Mouse (Mus musculus) intestine, embryonic 14.5 days (tissue): ENCODE data around the gene Rufy4. TPM values are rescaled to one million over a fixed set of nuclear protein-coding genes. Genes with fewer than 3 reads are reported as not detected.

Source experiments
- ATAC-seq: fragments of 200-750 bp; cut with Nextera tagmentation; replicated peaks from 2 replicates; pipeline ENCODE4 v1.8.0; 2017; ENCODE audit warnings: low read depth, moderate number of reproducible peaks, moderate TSS enrichment, moderate library complexity; ENCODE audit not compliant: low FRiP score, low TSS enrichment
- DNase-seq: peaks from one replicate; pipeline ENCODE4 v3.0.0-alpha.2; 2018; ENCODE audit warnings: low spot score
- H3K27ac ChIP-seq: fragments of 300-500 bp; sonication (generic); 2 replicates; pipeline ENCODE4 v1.5.1; 2014; ENCODE audit warnings: low read depth, mild to moderate bottlenecking, control low read depth
- H3K27me3 ChIP-seq: fragments of 300-500 bp; sonication (generic); replicated peaks from 2 replicates; pipeline ENCODE4 v1.6.1; 2014; ENCODE audit warnings: low read length, control low read depth; ENCODE audit not compliant: control insufficient read depth, insufficient read depth
- H3K36me3 ChIP-seq: fragments of 300-500 bp; sonication (generic); 2 replicates; pipeline ENCODE4 v1.6.1; 2014; ENCODE audit warnings: low read length, control low read depth; ENCODE audit not compliant: control insufficient read depth, insufficient read depth
- H3K4me1 ChIP-seq: fragments of 300-500 bp; sonication (generic); replicated peaks from 2 replicates; pipeline ENCODE4 v1.6.1; 2014; ENCODE audit warnings: low read length, control low read depth, mixed read lengths; ENCODE audit not compliant: control insufficient read depth, insufficient read depth
- H3K4me2 ChIP-seq: fragments of 300-500 bp; sonication (generic); 2 replicates; pipeline ENCODE4 v1.6.1; 2014; ENCODE audit warnings: low read length
- H3K4me3 ChIP-seq: fragments of 300-500 bp; sonication (generic); 2 replicates; pipeline ENCODE4 v1.5.1; 2014; ENCODE audit warnings: low read depth, low read length, control low read depth, mixed read lengths
- H3K9ac ChIP-seq: fragments of 300-500 bp; sonication (generic); 2 replicates; pipeline ENCODE4 v1.6.1; 2014; ENCODE audit warnings: mild to moderate bottlenecking, low read length
- H3K9me3 ChIP-seq: fragments of 300-500 bp; sonication (generic); 2 replicates; pipeline ENCODE4 v1.6.1; 2016; ENCODE audit warnings: low read length, control low read depth; ENCODE audit not compliant: control insufficient read depth
- WGBS: fragments of 180-500 bp; shearing (Covaris S2); extraction: QIAGEN DNeasy Blood & Tissue Kit; methylation state at CpG from one replicate; pipeline ENCODE4 v1.1.7; 2014; 5-methylcytosine and 5-hydroxymethylcytosine counted together
- polyA plus RNA-seq: library from polyadenylated mRNA; unstranded; fragments of >200 nt; fragmentation: Nextera tagmentation; extraction: Ambion mirVana; gene quantifications from 2 replicates; pipeline ENCODE4 v1.2.1, GENCODE M21; 2014

The Rufy4 gene
- polyA plus RNA-seq, 1 experiment from 2014 or later: 0.42 TPM

DNA sequence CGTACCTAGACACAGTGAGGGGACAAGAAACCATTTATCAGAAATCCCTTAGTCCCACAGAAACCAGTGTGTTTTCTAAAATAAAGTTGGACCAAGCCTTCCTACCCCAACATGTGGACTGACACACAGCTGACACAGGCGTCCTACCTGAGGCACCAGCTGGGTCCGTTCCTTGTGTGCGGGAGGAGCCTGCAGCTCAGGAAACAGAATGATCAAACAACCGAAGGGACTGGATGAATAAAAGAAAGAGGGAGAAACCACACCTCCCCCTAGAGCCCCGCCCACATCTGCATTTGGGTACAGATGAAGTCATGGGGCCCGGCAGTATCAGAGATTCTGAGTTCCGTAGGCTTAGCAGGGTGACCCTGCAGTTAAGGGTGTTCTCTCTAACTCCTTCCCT is 69.1 kb downstream of the Rufy4 start, which contains the start of gene Cxcr1:
Cxcr1 (minus strand) TSS at position 187 of the 400 bp plus-strand sequence.
- ATAC-seq (no peak), DNase-seq (no peak)
- Histone ChIP-seq H3K36me3 (no peaks in the 10 kb centered on the region), H3K4me1 (0 out of 2 replicates have a peak, but pooled peaks cover 3% of the 10 kb centered on the region), H3K4me2 (no peak within 1 kb of the TSS), H3K27ac (no peak within 1 kb of the TSS), H3K27me3 (no peaks in the 10 kb centered on the region), H3K9ac (no peak within 1 kb of the TSS), H3K4me3 (no peak within 1 kb of the TSS), H3K9me3 (no peaks in the 10 kb centered on the region)
- 75% methylated on average over 8 of the region's 8 CpGs for WGBS

DNA sequence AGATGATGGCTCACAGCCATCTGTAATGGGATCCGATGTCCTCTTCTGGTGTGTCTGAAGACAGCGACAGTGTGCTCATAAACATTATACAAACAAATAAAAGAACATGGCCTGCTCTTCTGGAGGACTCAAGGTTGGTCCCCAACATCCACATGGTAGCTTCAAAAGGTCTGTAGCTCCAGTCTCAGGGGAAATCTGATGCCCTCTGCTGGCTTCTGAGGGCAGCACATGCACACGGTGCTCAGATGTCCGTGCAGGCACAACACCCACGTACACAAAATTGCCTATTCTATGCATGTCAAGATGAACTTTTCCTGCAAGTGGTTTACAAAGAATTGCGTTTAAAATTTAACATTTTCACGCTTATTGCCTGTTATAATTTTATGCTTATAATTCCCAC is 70.6 kb downstream of the Rufy4 start:
- Histone ChIP-seq H3K4me2 (no peak overlapping the region), H3K36me3 (no peaks in the 10 kb centered on the region), H3K27ac (no peak overlapping the region), H3K9ac (no peak overlapping the region), H3K4me1 (peaks cover 7% of the 10 kb centered on the region; the same call in 1 of the 2 replicates), H3K27me3 (no peaks in the 10 kb centered on the region), H3K9me3 (no peaks in the 10 kb centered on the region), H3K4me3 (no peak overlapping the region)
- ATAC-seq: no peak
- DNase-seq: no peak
- 52% methylated on average over 7 of the region's 7 CpGs for WGBS

DNA sequence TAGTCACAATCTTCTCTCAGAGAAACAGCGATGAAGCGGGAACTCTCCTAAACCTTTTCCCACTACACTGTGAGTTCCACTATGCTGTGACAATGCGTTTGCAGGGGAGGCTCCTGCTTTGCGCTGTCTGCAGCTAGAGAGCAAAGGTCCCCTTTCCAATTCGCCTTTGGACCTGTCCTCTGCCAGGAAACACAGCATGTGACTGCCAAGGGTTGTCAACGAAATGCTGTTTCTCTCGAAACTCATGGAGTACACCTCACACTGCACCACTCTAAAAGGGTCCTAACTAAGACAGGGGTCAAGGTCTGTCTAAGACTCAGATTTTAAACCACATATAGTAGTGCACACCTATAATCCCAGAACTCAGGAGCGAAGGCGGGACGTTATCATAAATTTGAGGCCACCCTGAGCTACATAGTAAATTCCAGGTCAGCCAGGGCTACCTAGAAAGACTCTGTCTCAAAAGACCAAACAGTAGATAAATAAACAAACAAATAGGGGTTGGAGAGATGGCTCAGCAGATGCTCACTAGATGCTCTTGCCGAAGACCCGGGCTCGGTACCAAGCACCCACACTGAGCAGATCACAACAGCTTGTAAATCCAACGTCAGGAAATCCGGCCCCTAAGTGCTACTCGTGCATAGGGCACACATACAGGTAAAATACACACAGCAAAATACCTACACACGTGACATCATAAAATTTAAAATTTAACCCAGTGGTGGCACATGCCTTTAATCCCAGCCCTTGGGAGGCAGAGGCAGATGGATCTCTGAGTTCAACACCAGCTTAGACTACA is 71.5 kb downstream of the Rufy4 start:
- no peak for DNase-seq
- H3K9me3 ChIP-seq: no peaks in the 10 kb centered on the region
- H3K36me3 ChIP-seq: no peaks in the 10 kb centered on the region
- H3K9ac ChIP-seq: no peak overlapping the region
- no peaks in the 10 kb centered on the region for H3K27me3 ChIP-seq
- no peak overlapping the region for H3K27ac ChIP-seq
- no peak for ATAC-seq
- H3K4me3 ChIP-seq: no peak overlapping the region
- H3K4me1 ChIP-seq: peaks cover 10% of the 10 kb centered on the region; the same call in 1 of the 2 replicates
- no peak overlapping the region for H3K4me2 ChIP-seq
- 73% methylated on average over 17 of the region's 17 CpGs for WGBS

Other genes starting within 250 kb of the Rufy4 start
- gene Tns1, start 1.1 kb upstream of the Rufy4 start, polyA plus RNA-seq: 27.2 and 28.7 TPM in 2 replicates
- 0.15 and 0.19 TPM in 2 replicates for gene Cxcr2, start 28.4 kb downstream of the Rufy4 start, polyA plus RNA-seq
- not detected in 2 replicates for gene Cxcr1, start 69.1 kb downstream of the Rufy4 start, polyA plus RNA-seq
- gene Arpc2, start 110.5 kb downstream of the Rufy4 start, polyA plus RNA-seq: 436 and 457 TPM in 2 replicates
- 9.1 and 10.7 TPM in 2 replicates for gene Gpbar1, start 153.0 kb downstream of the Rufy4 start, polyA plus RNA-seq
- 252 and 269 TPM in 2 replicates for gene Aamp, start 159.2 kb downstream of the Rufy4 start, polyA plus RNA-seq
- 139 and 142 TPM in 2 replicates for gene Pnkd, start 159.4 kb downstream of the Rufy4 start, polyA plus RNA-seq
- 36.4 and 42.6 TPM in 2 replicates for gene Tmbim1, start 180.1 kb downstream of the Rufy4 start, polyA plus RNA-seq
- 0.60 and 0.82 TPM in 2 replicates for gene Catip, start 236.6 kb downstream of the Rufy4 start, polyA plus RNA-seq
- 5.9 and 6.6 TPM in 2 replicates for gene Slc11a1, start 249.7 kb downstream of the Rufy4 start, polyA plus RNA-seq